Comparison of ENCODE assay signal across 14 mouse cellular contexts in genomic region chr19:45440554-45441175, GRCm38 (mm10).
DNase-seq lines count a peak whose midpoint lies in the region; ATAC-seq and TF ChIP-seq lines count a peak whose summit lies in the region.
"Had no signal": no experiment of that assay in that cellular context is flagged by ENCODE, and none has a peak within 500 bp of the region (broad histone marks: within the 10 kb centered on the region; RNA-seq: fewer than 3 reads in every experiment).

No protein-coding gene starts in this region.

- peak overlapping the region; percentile 74 for H3K27ac ChIP-seq in heart, adult 2 months
- H3K27ac ChIP-seq in neural tube, embryonic 11.5 days (ENCODE audit: low read depth, low read length) = no peak overlapping the region
- H3K27ac ChIP-seq in liver, embryonic 15.5 days (replicated peaks) = peak overlapping the region; percentile 61; the same call in 1 of the 2 replicates
- H3K27ac ChIP-seq: kidney, postnatal 0 days; left cerebral cortex, adult 2 months; limb, embryonic 15.5 days had no signal

- H3K4me2 ChIP-seq in neural tube, embryonic 11.5 days (ENCODE audit: low read depth) = no peak overlapping the region
- no peak overlapping the region for H3K4me2 ChIP-seq in liver, embryonic 15.5 days
- H3K4me2 ChIP-seq: limb, embryonic 15.5 days had no signal

- peak overlapping the region; percentile 44 for H3K9ac ChIP-seq in heart, adult 2 months (ENCODE audit: low read depth, low read length)
- H3K9ac ChIP-seq in neural tube, embryonic 11.5 days (ENCODE audit: low read length) = no peak overlapping the region
- H3K9ac ChIP-seq in liver, embryonic 15.5 days = peak overlapping the region; percentile 15; the same call in 1 of the 2 replicates
- H3K9ac ChIP-seq: limb, embryonic 15.5 days had no signal

- H3K36me3 ChIP-seq in heart, adult 2 months (ENCODE audit: control insufficient read depth, insufficient read depth, low read length) = peaks cover 17% of the 10 kb centered on the region
- no peaks in the 10 kb centered on the region for H3K36me3 ChIP-seq in neural tube, embryonic 11.5 days (ENCODE audit: control insufficient read depth, insufficient read depth, low read length)
- H3K36me3 ChIP-seq in liver, embryonic 15.5 days (replicated peaks) = peaks cover 2% of the 10 kb centered on the region; the same call in 1 of the 2 replicates

- H3K9me3 ChIP-seq in neural tube, embryonic 11.5 days (ENCODE audit: control insufficient read depth, low read length) = no peaks in the 10 kb centered on the region
- H3K9me3 ChIP-seq in liver, embryonic 15.5 days (replicated peaks) = no peaks in the 10 kb centered on the region
- H3K9me3 ChIP-seq: limb, embryonic 15.5 days had no signal

- intact Hi-C loops in heart, adult 2 months (cut with DNase I) = no loop called here

- peak overlapping the region; percentile 19 for H3K4me3 ChIP-seq in heart, adult 2 months
- no peak overlapping the region for H3K4me3 ChIP-seq in neural tube, embryonic 11.5 days (ENCODE audit: low read depth, low read length)
- no peak overlapping the region for H3K4me3 ChIP-seq in liver, embryonic 15.5 days (replicated peaks)
- H3K4me3 ChIP-seq: left cerebral cortex, adult 2 months; limb, embryonic 15.5 days had no signal

- 33% methylated on average over 10 of the region's 10 CpGs for WGBS in heart, adult 2 months
- WGBS in neural tube, embryonic 11.5 days = 56% methylated on average over 10 of the region's 10 CpGs
- WGBS in liver, embryonic 15.5 days (ENCODE audit: insufficient replicate concordance) = 47% methylated on average over 10 of the region's 10 CpGs

- no peak for TF ChIP-seq CTCF in heart, adult 2 months (IDR thresholded peaks at IDR 0.05)

- H3K27me3 ChIP-seq in heart, adult 2 months (ENCODE audit: control insufficient read depth, insufficient read depth, low read length) = no peaks in the 10 kb centered on the region
- 0 out of 2 replicates have a peak, but pooled peaks cover 2% of the 10 kb centered on the region for H3K27me3 ChIP-seq in neural tube, embryonic 11.5 days (ENCODE audit: control insufficient read depth, insufficient read depth, low read length)
- no peaks in the 10 kb centered on the region for H3K27me3 ChIP-seq in liver, embryonic 15.5 days
- H3K27me3 ChIP-seq: limb, embryonic 15.5 days had no signal

- peaks cover 5% of the 10 kb centered on the region for H3K4me1 ChIP-seq in heart, adult 2 months (ENCODE audit: control insufficient read depth, insufficient read depth, low read length)
- H3K4me1 ChIP-seq in neural tube, embryonic 11.5 days (ENCODE audit: control insufficient read depth, insufficient read depth, low read length) = no peaks in the 10 kb centered on the region
- H3K4me1 ChIP-seq in liver, embryonic 15.5 days (replicated peaks) = peaks cover 44% of the 10 kb centered on the region

- 0 out of 2 replicates have a peak, but pooled peaks have one; percentile 31 for TF ChIP-seq POLR2A in heart, adult 2 months (IDR thresholded peaks at IDR 0.05; ENCODE audit: insufficient read depth, low read depth, low read length)

- peak in 1 of 2 experiments; percentile 29 for DNase-seq in heart, adult 2 months
- DNase-seq in heart, postnatal 4 days = no peak
- DNase-seq in neural tube, embryonic 11.5 days (ENCODE audit: low spot score) = peak; percentile 19
- DNase-seq in neural tube, embryonic 10.5 days (ENCODE audit: extremely low spot score, low spot score) = no peak
- peak; percentile 15 for DNase-seq in retina, postnatal 1 day
- DNase-seq: adrenal gland, adult 2 months; cerebellum, adult 11-12 months had no signal

- TF ChIP-seq EP300 in heart, adult 2 months (IDR thresholded peaks at IDR 0.05; ENCODE audit: insufficient read depth, low read depth, low read length) = no peak

- ATAC-seq in neural tube, embryonic 11.5 days (ENCODE audit: insufficient read depth, low FRiP score, low TSS enrichment) = no peak
- ATAC-seq in liver, embryonic 15.5 days (ENCODE audit: insufficient read depth) = no peak
- no peak for ATAC-seq in frontal cortex, adult (ENCODE audit: low TSS enrichment)
- ATAC-seq in erythroblast, adult 5-6 weeks (replicated peaks; ENCODE audit: low FRiP score, poor library complexity, severe bottlenecking) = no peak
- ATAC-seq: forebrain, embryonic 14.5 days had no signal

- H3K79me2 ChIP-seq in heart, adult 2 months (replicated peaks; ENCODE audit: control insufficient read depth, insufficient read depth, low read length) = no peaks in the 10 kb centered on the region

Comparison
In these comparisons a context has a peak if more than half of its experiments do, and no peak if none do; other contexts are left out.
1. DNase-seq: peak in neural tube, embryonic 11.5 days (single experiment) and retina, postnatal 1 day (single experiment); none in heart, postnatal 4 days (single experiment) and neural tube, embryonic 10.5 days (single experiment).